Mouse (Mus musculus) hindbrain, embryonic 13.5 days (tissue): ENCODE results near the gene Usp7. TPM values are rescaled to one million over a fixed set of nuclear protein-coding genes. Genes with fewer than 3 reads are reported as not detected.

ENCODE experiments used
- ATAC-seq: fragments of 200-750 bp; cut with Nextera tagmentation; 2 replicates; pipeline ENCODE4 v1.8.0; 2017; ENCODE audit warnings: moderate TSS enrichment; ENCODE audit not compliant: low FRiP score
- H3K27ac ChIP-seq: fragments of 300-500 bp; sonication (generic); 2 replicates; pipeline ENCODE4 v1.5.1; 2015; ENCODE audit warnings: inconsistent platforms, mild to moderate bottlenecking, moderate library complexity
- H3K27me3 ChIP-seq: fragments of 300-500 bp; sonication (generic); 2 replicates; pipeline ENCODE4 v1.6.1; 2015; ENCODE audit warnings: mild to moderate bottlenecking, inconsistent platforms
- H3K36me3 ChIP-seq: fragments of 300-500 bp; sonication (generic); 2 replicates; pipeline ENCODE4 v1.6.1; 2015; ENCODE audit warnings: mild to moderate bottlenecking, inconsistent platforms
- H3K4me1 ChIP-seq: fragments of 300-500 bp; sonication (generic); replicated peaks from 2 replicates; pipeline ENCODE4 v1.6.1; 2015; ENCODE audit warnings: inconsistent platforms
- H3K4me2 ChIP-seq: fragments of 300-500 bp; sonication (generic); 2 replicates; pipeline ENCODE4 v1.6.1; 2015; ENCODE audit warnings: inconsistent platforms, mild to moderate bottlenecking, moderate library complexity
- H3K4me3 ChIP-seq: fragments of 300-500 bp; sonication (generic); 2 replicates; pipeline ENCODE4 v1.5.1; 2015; ENCODE audit warnings: mild to moderate bottlenecking, inconsistent platforms
- H3K9ac ChIP-seq: fragments of 300-500 bp; sonication (generic); 2 replicates; pipeline ENCODE4 v1.6.1; 2015; ENCODE audit warnings: mild to moderate bottlenecking, inconsistent platforms
- H3K9me3 ChIP-seq: fragments of 300-500 bp; sonication (generic); 2 replicates; pipeline ENCODE4 v1.6.1; 2016; ENCODE audit warnings: inconsistent platforms
- WGBS: fragments of 180-500 bp; shearing (Covaris S2); methylation state at CpG from one replicate; pipeline ENCODE4 v1.1.7; 2015; 5-methylcytosine and 5-hydroxymethylcytosine counted together
- polyA plus RNA-seq: library from polyadenylated mRNA; unstranded; fragments of >200 nt; fragmentation: Nextera tagmentation; extraction: Ambion mirVana; gene quantifications from 2 replicates; pipeline ENCODE4 v1.2.1, GENCODE M21; 2015

Gene Usp7
- polyA plus RNA-seq, 1 experiment from 2014 or later, result 34.1 TPM

- Histone ChIP-seq H3K4me1 (no peaks in the 10 kb centered on the region), H3K4me3 (no peak overlapping the region), H3K27ac (no peak overlapping the region), H3K36me3 (no peaks in the 10 kb centered on the region), H3K9me3 (no peaks in the 10 kb centered on the region), H3K4me2 (no peak overlapping the region), H3K9ac (no peak overlapping the region), H3K27me3 (0 out of 2 replicates have a peak, but pooled peaks cover 4% of the 10 kb centered on the region)
- WGBS, result 80% methylated on average over 4 of the region's 4 CpGs
- ATAC-seq, result no peak
Measured at GRCm38 (mm10) chr16:8822586-8822985, 30.5 kb upstream of the Usp7 start.

DNA sequence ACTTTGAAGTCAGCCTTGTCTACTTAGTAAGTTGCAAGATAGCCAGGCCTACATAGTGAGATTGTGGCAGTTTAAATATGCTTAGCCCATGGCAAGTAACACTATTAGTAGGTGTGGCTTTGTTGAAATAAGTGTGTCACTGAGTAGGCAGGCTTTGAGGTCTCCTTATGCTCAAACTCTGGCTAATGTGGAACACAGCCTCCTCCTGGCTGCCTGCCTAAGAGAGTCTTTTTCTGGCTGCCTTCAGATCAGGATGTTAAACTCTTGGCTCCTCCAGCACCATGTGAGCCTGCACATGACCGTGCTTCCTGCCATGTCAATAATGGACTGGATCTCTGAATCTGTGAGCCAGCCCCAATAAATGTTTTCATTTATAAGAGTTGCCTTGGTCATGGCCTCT is 29.3 kb upstream of the Usp7 start:
- no peak overlapping the region for H3K27ac ChIP-seq
- ATAC-seq, result no peak
- 0 out of 2 replicates have a peak, but pooled peaks cover 4% of the 10 kb centered on the region for H3K27me3 ChIP-seq
- no peaks in the 10 kb centered on the region for H3K4me1 ChIP-seq
- H3K4me3 ChIP-seq, result no peak overlapping the region
- H3K9me3 ChIP-seq, result no peaks in the 10 kb centered on the region
- H3K4me2 ChIP-seq, result no peak overlapping the region
- H3K9ac ChIP-seq, result no peak overlapping the region
- H3K36me3 ChIP-seq, result no peaks in the 10 kb centered on the region
- WGBS, result 88% methylated on average over 1 of the region's 1 CpGs

DNA sequence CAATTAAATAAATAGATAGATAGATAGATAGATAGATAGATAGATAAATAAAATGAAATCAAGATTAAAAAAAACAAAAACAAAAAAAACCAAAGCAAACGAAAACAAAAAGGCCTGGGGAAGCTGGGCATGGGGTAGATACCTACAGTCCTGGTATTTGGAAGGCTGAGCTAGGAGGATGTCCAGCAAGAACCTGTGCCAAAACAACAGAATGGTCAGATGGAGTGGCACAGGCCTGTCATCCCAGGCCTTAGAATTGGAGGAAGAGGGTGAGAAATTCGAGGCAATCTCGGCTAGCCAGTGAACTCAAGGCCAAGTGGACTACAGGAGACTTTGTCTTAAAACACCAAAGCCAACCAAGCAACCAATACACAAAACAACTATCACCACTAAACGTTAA is 25.8 kb upstream of the Usp7 start:
- H3K4me1 ChIP-seq, result no peaks in the 10 kb centered on the region
- WGBS, result 83% methylated on average over 4 of the region's 4 CpGs
- H3K9me3 ChIP-seq, result no peaks in the 10 kb centered on the region
- 0 out of 2 replicates have a peak, but pooled peaks cover 4% of the 10 kb centered on the region for H3K27me3 ChIP-seq
- no peak for ATAC-seq
- no peak overlapping the region for H3K27ac ChIP-seq
- no peaks in the 10 kb centered on the region for H3K36me3 ChIP-seq
- H3K4me3 ChIP-seq, result no peak overlapping the region
- no peak overlapping the region for H3K4me2 ChIP-seq
- H3K9ac ChIP-seq, result no peak overlapping the region

DNA sequence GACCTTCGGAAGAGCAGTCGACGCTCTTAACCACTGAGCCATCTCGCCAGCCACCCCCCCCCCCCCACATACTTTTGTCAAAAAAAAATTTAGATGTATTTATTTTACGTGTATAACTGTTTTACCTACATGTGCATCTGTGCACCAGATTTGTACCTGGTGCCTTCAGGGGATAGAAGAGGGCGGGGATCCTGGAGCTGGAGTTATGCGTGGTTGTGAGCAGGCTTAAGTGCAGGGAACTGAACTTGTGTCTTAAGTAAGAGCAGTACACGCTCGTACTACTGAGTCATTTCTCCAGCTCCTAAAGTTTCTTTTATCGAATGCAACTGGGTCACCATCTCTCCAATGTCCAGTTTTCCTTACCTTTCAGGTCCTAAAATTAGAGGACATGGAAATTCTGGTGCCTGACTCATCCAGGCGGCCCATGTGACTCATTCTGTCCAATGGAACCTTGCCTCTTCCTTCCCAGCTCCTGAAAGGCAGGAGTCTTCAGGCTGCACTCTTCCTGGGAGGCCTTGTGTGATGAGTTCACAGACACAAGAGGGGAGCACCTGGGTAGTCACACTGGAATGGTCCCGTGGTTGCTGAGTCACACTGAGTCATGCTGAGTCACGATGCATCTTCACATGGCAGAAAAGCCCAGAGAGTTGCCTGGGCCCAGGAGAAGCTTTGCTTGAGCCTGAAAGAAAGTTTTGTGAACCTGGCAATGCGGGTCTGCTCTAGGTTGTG is 18.5 kb upstream of the Usp7 start:
- Histone ChIP-seq H3K9me3 (no peaks in the 10 kb centered on the region), H3K4me3 (no peak overlapping the region)
- WGBS, result 92% methylated on average over 14 of the region's 14 CpGs

GRCm38 (mm10) chr16:8806703-8807102 is 14.6 kb upstream of the Usp7 start:
- H3K4me1 ChIP-seq, result no peaks in the 10 kb centered on the region
- no peak overlapping the region for H3K4me2 ChIP-seq
- no peak overlapping the region for H3K27ac ChIP-seq
- no peak for ATAC-seq
- no peak overlapping the region for H3K9ac ChIP-seq
- H3K9me3 ChIP-seq, result no peaks in the 10 kb centered on the region
- 29% methylated on average over 4 of the region's 4 CpGs for WGBS
- H3K4me3 ChIP-seq, result no peak overlapping the region
- no peaks in the 10 kb centered on the region for H3K36me3 ChIP-seq
- no peaks in the 10 kb centered on the region for H3K27me3 ChIP-seq

More for the DNA sequence above, 18.5 kb upstream of the Usp7 start:
- H3K4me2 ChIP-seq, result no peak overlapping the region
- H3K27ac ChIP-seq, result no peak overlapping the region
- H3K9ac ChIP-seq, result no peak overlapping the region
- no peaks in the 10 kb centered on the region for H3K27me3 ChIP-seq
- H3K36me3 ChIP-seq, result no peaks in the 10 kb centered on the region
- H3K4me1 ChIP-seq, result no peaks in the 10 kb centered on the region
- ATAC-seq, result no peak

DNA sequence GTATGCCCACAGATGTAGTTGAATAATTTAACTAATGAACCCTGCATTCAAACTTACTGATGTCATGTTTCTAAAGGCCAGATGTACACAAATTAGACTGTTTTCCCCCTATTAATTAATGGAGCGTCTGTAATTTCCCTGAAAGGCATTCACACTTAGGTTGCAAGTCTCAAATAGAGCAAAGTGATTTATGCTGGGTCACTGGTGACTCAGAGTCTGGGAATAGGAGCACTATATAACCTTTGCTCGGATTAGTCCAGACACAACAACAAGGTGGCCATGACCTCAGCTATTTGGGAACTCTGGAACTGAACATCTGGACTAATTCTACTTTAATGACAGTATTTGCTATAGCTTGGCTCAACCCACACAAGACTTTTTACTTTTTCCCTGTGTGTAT is 3.8 kb upstream of the Usp7 start:
- Histone ChIP-seq H3K27ac (no peak overlapping the region), H3K4me2 (no peak overlapping the region), H3K4me1 (no peaks in the 10 kb centered on the region), H3K9me3 (peaks cover 11% of the 10 kb centered on the region), H3K9ac (no peak overlapping the region), H3K27me3 (no peaks in the 10 kb centered on the region), H3K4me3 (no peak overlapping the region), H3K36me3 (no peaks in the 10 kb centered on the region)
- WGBS, result 70% methylated on average over 2 of the region's 2 CpGs
- ATAC-seq, result no peak

- H3K4me2 ChIP-seq, result no peak overlapping the region
- H3K9me3 ChIP-seq, result 0 out of 2 replicates have a peak, but pooled peaks cover 1% of the 10 kb centered on the region
- H3K36me3 ChIP-seq, result no peaks in the 10 kb centered on the region
- H3K4me3 ChIP-seq, result no peak overlapping the region
- H3K9ac ChIP-seq, result no peak overlapping the region
- H3K4me1 ChIP-seq, result no peaks in the 10 kb centered on the region
- ATAC-seq, result no peak
- no peak overlapping the region for H3K27ac ChIP-seq
- H3K27me3 ChIP-seq, result no peaks in the 10 kb centered on the region
- WGBS, result 15% methylated on average over 3 of the region's 3 CpGs
Measured at GRCm38 (mm10) chr16:8794952-8795351, 2.8 kb upstream of the Usp7 start.

GRCm38 (mm10) chr16:8790886-8791285 is 1.2 kb downstream of the Usp7 start:
- no peaks in the 10 kb centered on the region for H3K27me3 ChIP-seq
- ATAC-seq, result no peak
- no peaks in the 10 kb centered on the region for H3K9me3 ChIP-seq
- no peaks in the 10 kb centered on the region for H3K4me1 ChIP-seq
- no peak overlapping the region for H3K4me3 ChIP-seq
- 81% methylated on average over 4 of the region's 4 CpGs for WGBS
- H3K4me2 ChIP-seq, result no peak overlapping the region
- no peak overlapping the region for H3K27ac ChIP-seq
- H3K9ac ChIP-seq, result no peak overlapping the region
- H3K36me3 ChIP-seq, result no peaks in the 10 kb centered on the region

- Histone ChIP-seq H3K36me3 (no peaks in the 10 kb centered on the region), H3K4me3 (no peak overlapping the region), H3K9ac (no peak overlapping the region), H3K4me1 (no peaks in the 10 kb centered on the region), H3K27ac (no peak overlapping the region), H3K9me3 (no peaks in the 10 kb centered on the region), H3K27me3 (no peaks in the 10 kb centered on the region), H3K4me2 (no peak overlapping the region)
- ATAC-seq, result no peak
- 82% methylated on average over 3 of the region's 3 CpGs for WGBS
Measured at GRCm38 (mm10) chr16:8784753-8785152, 7.4 kb downstream of the Usp7 start.

GRCm38 (mm10) chr16:8783198-8783913 is 8.8 kb downstream of the Usp7 start:
- ATAC-seq, result no peak
- H3K36me3 ChIP-seq, result no peaks in the 10 kb centered on the region
- no peak overlapping the region for H3K4me2 ChIP-seq
- H3K4me3 ChIP-seq, result no peak overlapping the region
- no peak overlapping the region for H3K27ac ChIP-seq
- no peaks in the 10 kb centered on the region for H3K9me3 ChIP-seq
- WGBS, result 87% methylated on average over 16 of the region's 16 CpGs
- H3K4me1 ChIP-seq, result no peaks in the 10 kb centered on the region
- H3K27me3 ChIP-seq, result no peaks in the 10 kb centered on the region
- no peak overlapping the region for H3K9ac ChIP-seq

DNA sequence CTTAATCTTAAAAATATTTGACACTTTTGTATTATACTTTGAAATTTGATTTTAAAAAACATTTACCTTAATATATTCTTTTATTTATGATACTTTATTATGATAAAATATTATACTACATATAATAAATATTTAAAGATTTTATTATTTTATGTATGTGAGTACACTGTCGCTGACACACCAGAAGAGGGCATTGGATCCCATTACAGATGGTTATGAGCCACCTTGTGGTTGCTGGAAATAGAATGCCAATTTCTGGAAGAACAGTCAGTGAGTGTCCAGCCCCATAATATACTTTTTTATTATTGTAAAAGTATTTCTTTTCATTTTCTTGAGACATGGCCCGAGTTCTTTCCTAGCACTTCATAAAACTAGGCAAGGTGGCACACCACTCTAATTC is 10.4 kb downstream of the Usp7 start:
- Histone ChIP-seq H3K9me3 (no peaks in the 10 kb centered on the region), H3K27me3 (no peaks in the 10 kb centered on the region), H3K9ac (no peak overlapping the region), H3K4me2 (no peak overlapping the region), H3K36me3 (no peaks in the 10 kb centered on the region), H3K4me3 (no peak overlapping the region), H3K27ac (no peak overlapping the region), H3K4me1 (no peaks in the 10 kb centered on the region)
- WGBS, result 95% methylated on average over 2 of the region's 2 CpGs
- no peak for ATAC-seq

DNA sequence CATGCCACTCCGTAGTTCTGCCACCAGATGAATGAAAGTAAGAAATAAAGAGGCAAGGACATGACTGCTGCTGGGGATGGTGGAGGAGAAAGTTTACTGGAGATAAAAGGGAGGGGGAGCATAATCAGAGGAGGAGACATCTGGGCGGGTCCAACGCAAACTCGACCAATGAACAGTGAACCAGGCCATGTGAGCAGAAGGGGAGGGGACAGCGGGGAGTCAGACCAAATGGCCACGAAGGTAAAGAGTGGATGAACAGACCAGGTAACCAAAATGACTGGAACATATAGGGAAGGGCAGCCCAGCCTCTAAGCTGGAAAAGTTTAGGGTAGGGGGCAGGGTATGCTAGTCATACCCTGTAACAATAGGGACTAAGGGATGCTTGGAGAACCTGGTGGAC is 10.9 kb downstream of the Usp7 start:
- ATAC-seq, result no peak
- Histone ChIP-seq H3K4me2 (no peak overlapping the region), H3K4me1 (no peaks in the 10 kb centered on the region), H3K27ac (no peak overlapping the region), H3K9ac (no peak overlapping the region), H3K27me3 (no peaks in the 10 kb centered on the region), H3K36me3 (no peaks in the 10 kb centered on the region), H3K4me3 (no peak overlapping the region), H3K9me3 (no peaks in the 10 kb centered on the region)
- WGBS, result 60% methylated on average over 6 of the region's 6 CpGs

- H3K27me3 ChIP-seq, result no peaks in the 10 kb centered on the region
- 83% methylated on average over 3 of the region's 3 CpGs for WGBS
- no peaks in the 10 kb centered on the region for H3K4me1 ChIP-seq
- H3K36me3 ChIP-seq, result no peaks in the 10 kb centered on the region
- H3K4me3 ChIP-seq, result no peak overlapping the region
- no peaks in the 10 kb centered on the region for H3K9me3 ChIP-seq
- H3K27ac ChIP-seq, result no peak overlapping the region
- no peak overlapping the region for H3K4me2 ChIP-seq
- no peak for ATAC-seq
- no peak overlapping the region for H3K9ac ChIP-seq
Measured at GRCm38 (mm10) chr16:8780187-8780586, 11.9 kb downstream of the Usp7 start.
